Mouse (Mus musculus) ES-E14 (cell line): ENCODE measurements around the gene Ppargc1a.

Source experiments
- CHD2 ChIP-seq: IDR thresholded peaks from 2 replicates; pipeline ENCODE4 v1.6.1; 2014; ENCODE audit warnings: mild to moderate bottlenecking, low read depth, low read length, inconsistent platforms
- HCFC1 ChIP-seq: IDR thresholded peaks from 2 replicates; pipeline ENCODE4 v1.6.1; 2012; ENCODE audit warnings: low read length, inconsistent platforms, borderline replicate concordance; ENCODE audit not compliant: insufficient read depth
- ZC3H11A ChIP-seq: IDR thresholded peaks from 2 replicates; pipeline ENCODE4 v1.6.1; 2012; ENCODE audit warnings: low read depth, mild to moderate bottlenecking, inconsistent platforms, low read length, borderline replicate concordance
- ZNF384 ChIP-seq: IDR thresholded peaks from 2 replicates; pipeline ENCODE4 v1.6.1; 2012; ENCODE audit warnings: low read depth, low read length, inconsistent platforms

DNA sequence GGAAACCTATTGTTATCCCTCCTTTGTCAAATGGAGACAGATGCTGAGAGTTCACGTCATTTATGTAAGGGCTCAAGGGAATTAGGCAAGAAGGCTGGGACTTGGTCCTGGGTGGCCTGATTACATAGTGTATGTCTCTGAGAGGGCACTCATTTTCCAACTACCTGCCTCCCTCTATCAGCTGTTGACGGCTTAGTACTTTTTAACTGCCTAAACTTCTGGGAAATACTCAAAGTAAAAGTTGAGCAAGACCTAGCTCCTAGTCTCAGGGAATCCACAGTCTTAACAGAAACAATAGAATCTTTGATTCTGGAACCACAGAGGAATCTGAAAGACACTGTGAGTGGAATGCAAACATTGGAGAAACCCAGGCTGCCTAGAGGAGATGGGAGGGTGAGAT, 6.2 kb upstream of the Ppargc1a start:
- TF ChIP-seq ZC3H11A (no peak), HCFC1 (no peak), ZNF384 (no peak), CHD2 (no peak)
